Mouse (Mus musculus) retina, postnatal 7 days (tissue): ENCODE measurements around the gene Mta3.

Source experiments
- DNase-seq: peaks from one replicate; pipeline ENCODE4 v3.0.0-alpha.2; 2012; ENCODE audit warnings: low read depth, low spot score

The Mta3 gene

DNA sequence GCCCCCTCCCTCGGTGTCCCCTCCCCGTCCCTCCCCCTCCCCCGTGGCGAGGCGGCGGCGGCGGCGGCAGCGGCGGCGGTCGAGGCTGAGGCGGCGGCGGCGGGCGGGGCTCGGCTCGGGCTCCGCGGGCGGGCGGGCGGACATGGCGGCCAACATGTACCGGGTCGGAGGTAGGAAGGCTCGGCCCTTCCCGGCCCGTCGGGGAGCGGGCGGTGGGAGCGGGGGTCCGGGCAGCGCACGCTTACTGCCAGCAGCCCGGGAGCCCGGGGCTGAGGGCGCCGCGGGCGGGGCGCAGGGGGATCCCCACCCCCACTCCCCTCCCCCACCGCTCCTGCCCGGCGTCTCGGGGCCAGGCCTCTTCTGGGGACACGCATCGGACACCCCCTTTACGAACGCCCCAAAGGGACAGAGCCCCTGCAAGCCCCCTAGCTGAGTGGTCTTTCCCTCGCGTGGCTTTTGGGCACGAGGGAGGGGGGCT is at the start of gene Mta3:
Gene Mta3 (plus strand): TSS at position 48 of the 478 bp plus-strand sequence.
- no peak for DNase-seq

- DNase-seq = no peak
These were observed 48.6 kb upstream of the Mta3 start for GRCm38 (mm10) chr17:83657375-83657774.

GRCm38 (mm10) chr17:83658943-83659342 is 47.0 kb upstream of the Mta3 start:
- no peak for DNase-seq

- DNase-seq = no peak
These were observed 41.2 kb upstream of the Mta3 start for GRCm38 (mm10) chr17:83664761-83665160.

DNA sequence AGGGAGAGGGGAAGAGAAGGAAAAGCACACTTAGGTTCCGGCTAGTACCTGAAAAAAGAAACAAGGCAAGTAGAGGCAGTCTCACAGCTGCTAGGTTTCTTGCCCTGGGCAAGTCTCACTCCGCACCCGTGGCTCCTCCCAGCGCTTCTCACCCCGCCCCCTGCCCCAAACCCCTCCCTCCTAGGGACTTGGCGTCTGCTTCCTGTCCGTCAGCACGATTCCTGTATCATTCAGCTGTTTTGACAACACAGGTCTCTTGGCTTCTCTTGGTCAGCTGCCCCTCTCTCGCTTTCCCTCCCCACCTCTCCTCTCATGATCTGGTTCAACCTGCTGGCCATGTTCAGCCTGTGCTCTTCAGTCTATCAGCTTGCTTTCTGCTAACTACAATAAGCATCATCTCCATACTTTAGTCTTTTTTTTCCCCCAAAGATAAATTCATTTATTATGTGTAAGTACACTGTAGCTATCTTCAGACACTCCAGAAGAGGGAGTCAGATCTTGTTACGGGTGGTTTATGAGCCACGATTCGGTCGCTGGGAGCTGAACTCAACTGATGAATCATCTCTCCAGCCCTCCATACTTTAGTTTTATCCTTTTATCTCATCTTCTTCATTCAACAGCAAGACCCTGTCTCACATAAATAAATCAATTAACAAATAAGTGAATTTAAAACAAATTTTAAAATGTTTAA is 39.2 kb upstream of the Mta3 start:
- DNase-seq = no peak

DNA sequence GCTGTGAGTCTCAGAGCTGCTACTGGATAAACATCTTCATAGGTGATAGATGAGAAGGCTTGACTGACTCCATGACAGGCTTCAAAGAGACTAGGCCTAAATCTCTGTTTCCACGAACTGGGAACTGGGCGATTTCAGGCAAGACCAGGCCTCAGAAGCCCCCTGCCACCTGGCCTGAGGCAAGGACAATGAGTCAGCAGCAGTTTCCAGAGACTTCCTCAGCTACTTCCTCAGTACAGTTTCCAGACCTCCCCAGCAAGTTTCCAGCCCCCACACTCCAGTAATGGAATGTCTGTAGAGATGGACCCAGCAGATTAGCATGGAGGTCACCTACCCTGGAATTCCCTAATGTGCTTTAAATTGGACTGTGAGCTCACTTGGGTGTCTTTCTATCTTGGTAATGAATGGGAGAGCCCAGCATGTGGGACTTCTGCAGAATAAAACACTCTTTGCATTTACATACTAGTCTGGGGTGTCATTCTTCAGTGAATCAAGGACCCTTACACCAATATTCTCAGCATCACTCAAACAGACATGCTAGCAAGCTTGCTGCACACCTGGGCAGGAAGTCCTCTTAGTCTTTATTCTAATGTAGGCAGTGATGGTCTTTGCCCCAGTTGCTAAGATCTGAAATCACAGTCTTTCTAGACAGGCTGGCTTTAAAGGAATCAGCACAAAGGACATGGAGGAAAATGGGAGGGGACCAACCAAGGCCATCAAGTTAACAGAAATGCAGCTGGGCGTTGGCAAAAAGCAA is 37.9 kb upstream of the Mta3 start:
- DNase-seq = no peak

DNA sequence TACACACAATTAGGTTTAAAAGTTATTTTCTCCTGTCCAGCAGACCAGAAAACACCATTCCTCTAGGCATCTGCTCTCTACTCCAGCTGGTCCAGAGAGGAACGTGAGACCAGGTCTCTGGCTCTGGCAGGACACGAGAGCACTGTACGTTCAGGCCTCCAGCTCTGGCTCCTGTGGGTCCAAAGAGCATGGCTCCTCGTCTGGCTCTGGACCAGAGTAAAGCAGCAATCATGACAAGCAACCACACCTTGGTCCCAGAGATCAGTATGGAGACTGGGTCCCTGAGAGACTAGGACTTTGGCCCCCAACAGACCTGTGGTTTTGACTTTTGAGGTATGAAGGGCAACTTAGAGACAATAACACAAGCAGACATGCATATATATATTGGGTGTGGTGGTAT is 33.3 kb upstream of the Mta3 start:
- DNase-seq = no peak

DNA sequence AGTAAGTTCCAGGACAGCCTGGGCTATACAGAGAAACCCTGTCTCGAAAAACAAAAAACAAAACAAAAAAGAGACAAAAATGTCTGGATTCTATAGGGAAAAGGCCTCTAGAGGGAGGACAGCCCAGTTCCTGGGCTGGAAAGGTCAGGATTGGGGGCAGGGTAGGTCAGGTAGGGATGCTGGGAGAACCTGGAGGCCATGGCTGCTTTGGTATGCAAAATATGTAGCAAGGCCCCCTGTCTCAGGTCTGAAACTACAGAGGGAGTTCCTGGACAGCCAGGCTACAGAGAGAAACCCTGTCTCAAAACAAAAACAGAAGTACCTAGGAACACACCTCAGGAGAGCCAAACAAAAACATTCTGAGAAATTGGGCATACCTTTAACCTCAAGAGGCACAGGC is 28.6 kb upstream of the Mta3 start:
- no peak for DNase-seq

DNA sequence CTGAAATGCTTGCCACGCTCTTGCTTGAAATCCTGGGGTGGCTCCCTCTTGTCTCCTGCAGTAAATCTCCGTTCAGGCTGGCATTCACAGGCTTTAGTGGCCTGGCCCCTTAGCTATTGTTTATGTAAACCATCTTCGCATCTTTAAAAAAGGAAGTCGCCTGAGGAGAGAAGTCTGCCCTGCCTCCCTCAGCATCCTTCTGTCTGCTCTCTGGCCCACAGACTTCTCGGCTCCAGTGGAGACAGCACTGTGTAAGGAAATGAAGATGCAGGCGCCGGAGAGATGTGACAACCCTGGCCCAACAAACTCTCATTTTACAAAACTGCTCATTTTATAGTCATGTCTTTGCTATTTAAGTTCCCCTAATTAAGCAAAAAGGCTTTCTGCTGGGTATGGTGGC is 24.0 kb upstream of the Mta3 start:
- DNase-seq = no peak

GRCm38 (mm10) chr17:83684475-83684874 is 21.5 kb upstream of the Mta3 start:
- no peak for DNase-seq

- no peak for DNase-seq
These were observed 15.5 kb upstream of the Mta3 start for GRCm38 (mm10) chr17:83690418-83690817.

GRCm38 (mm10) chr17:83691379-83691778 is 14.6 kb upstream of the Mta3 start:
- DNase-seq = no peak

DNA sequence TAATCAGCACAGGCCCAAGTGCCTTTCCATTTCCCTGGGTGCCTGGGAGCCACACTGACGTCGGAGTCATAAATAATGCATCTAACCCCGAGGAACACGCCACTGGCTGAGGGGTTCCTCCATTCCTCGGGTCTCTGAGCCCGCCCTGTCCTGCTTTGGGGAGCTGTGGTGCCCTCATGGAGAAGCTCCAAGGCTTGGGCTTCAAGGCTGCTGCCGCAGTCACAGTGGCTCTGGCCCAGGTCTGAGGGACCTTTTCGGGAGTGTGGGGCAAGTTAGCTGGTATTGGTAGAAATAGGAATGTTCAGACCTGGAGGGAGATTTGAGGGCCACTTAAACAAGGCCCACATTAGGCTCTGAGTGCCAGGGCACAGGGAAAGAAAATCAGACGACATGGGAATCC is 12.0 kb upstream of the Mta3 start:
- DNase-seq = no peak

GRCm38 (mm10) chr17:83695785-83696184 is 10.2 kb upstream of the Mta3 start:
- DNase-seq = no peak

- no peak for DNase-seq
These were observed 6.8 kb upstream of the Mta3 start for GRCm38 (mm10) chr17:83699062-83699724.

DNA sequence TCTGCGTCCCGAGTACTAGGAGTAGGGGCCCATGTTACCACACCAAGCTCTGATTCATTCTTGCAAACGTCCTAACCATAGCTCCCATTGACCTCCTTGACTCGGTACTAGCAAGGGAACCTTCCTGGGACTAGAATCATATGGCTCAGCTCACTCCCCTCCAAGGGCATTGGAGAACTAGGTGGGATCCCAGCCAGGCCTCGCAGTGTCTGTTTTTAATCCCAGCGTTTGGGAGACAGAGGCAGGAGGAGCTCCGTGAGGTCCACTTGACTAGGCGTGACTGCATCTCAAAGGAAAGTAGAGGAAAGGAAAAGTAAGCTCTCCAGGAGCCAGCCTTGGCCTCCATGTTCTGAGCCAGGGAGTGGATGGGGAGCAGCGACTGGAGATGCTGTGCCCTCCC is 5.8 kb upstream of the Mta3 start:
- DNase-seq = no peak

DNA sequence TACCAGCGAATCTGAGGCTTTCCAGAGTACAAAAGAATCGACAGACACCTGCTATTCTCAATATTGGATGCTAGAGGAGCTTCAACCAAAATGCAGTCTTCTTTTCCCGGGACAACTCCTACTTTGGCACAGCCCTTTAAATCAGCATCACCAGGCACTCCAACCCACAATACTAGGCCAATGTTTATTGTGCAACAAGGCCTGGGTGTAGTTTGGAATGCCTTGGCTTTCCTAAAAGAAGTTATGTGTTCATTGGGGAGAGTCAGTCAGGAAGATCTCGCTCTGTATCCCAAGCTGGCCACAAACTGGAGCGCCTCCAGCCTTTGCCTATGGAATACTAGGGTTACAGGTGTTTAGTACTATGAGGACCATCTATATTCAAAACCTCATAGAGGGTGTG is 1.5 kb upstream of the Mta3 start:
- no peak for DNase-seq

- DNase-seq = no peak
These were observed 429 bp upstream of the Mta3 start for GRCm38 (mm10) chr17:83705352-83706115.

DNA sequence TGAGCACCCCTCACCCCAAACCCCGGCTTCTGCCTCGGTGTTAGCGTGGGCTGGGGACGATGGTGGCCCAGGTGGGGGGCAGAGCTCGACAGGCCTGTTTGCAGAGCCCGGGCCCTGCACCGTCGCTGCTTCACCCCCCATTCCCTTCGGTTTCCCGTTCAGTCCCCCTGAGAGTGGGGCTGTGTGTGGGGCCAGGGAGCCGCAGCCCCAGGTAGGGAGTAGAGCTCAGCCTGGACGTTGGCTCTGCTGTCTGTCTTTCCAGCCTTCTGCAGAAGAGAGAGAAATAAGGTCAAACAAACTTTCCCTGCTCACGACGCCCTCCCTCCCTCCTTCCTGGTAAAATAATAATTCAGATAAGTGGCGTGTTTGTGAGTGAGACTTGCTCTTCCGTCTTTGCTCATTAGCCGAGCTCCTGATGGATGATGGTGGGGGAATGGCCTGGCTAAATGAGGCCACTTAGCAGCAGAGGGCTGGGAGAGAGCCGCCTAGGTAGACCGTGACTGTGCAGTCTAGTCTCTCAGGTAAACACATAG is 697 bp downstream of the Mta3 start:
- no peak for DNase-seq

GRCm38 (mm10) chr17:83707372-83707771 is 1.4 kb downstream of the Mta3 start:
- DNase-seq = no peak

- DNase-seq = no peak
These were observed 1.9 kb downstream of the Mta3 start for GRCm38 (mm10) chr17:83707846-83708245.

GRCm38 (mm10) chr17:83708256-83708655 is 2.3 kb downstream of the Mta3 start:
- no peak for DNase-seq
